Mouse (Mus musculus) heart, postnatal 0 days (tissue): ENCODE results near the gene Usp27x. TPM values are rescaled to one million over a fixed set of nuclear protein-coding genes. Genes with fewer than 3 reads are reported as not detected.

Experiments
- ATAC-seq: fragments of 200-750 bp; cut with Nextera tagmentation; 2 replicates; pipeline ENCODE4 v1.8.0; 2017; ENCODE audit warnings: low read depth, moderate number of reproducible peaks, moderate library complexity; ENCODE audit not compliant: insufficient read depth
- DNase-seq: peaks from one replicate; pipeline ENCODE4 v3.0.0-alpha.2; 2016; ENCODE audit warnings: low spot score
- H3K27ac ChIP-seq: fragments of 300-500 bp; sonication (generic); 2 replicates; pipeline ENCODE4 v1.5.1; 2014; ENCODE audit warnings: low read depth, mild to moderate bottlenecking
- H3K27me3 ChIP-seq: fragments of 300-500 bp; sonication (generic); 2 replicates; pipeline ENCODE4 v1.6.1; 2014; ENCODE audit warnings: low read length, mixed read lengths; ENCODE audit not compliant: control insufficient read depth, insufficient read depth
- H3K36me3 ChIP-seq: fragments of 300-500 bp; sonication (generic); replicated peaks from 2 replicates; pipeline ENCODE4 v1.6.1; 2014; ENCODE audit warnings: low read length, mixed read lengths; ENCODE audit not compliant: control insufficient read depth, insufficient read depth
- H3K4me1 ChIP-seq: fragments of 300-500 bp; sonication (generic); 2 replicates; pipeline ENCODE4 v1.6.1; 2014; ENCODE audit warnings: antibody characterized with exemption; ENCODE audit not compliant: control insufficient read depth, insufficient read depth
- H3K4me2 ChIP-seq: fragments of 300-500 bp; sonication (generic); 2 replicates; pipeline ENCODE4 v1.6.1; 2014; ENCODE audit warnings: low read depth, mild to moderate bottlenecking, low read length, moderate library complexity
- H3K4me3 ChIP-seq: fragments of 300-500 bp; sonication (generic); 2 replicates; pipeline ENCODE4 v1.5.1; 2014; ENCODE audit warnings: low read depth, low read length
- H3K9ac ChIP-seq: fragments of 300-500 bp; sonication (generic); replicated peaks from 2 replicates; pipeline ENCODE4 v1.6.1; 2014; ENCODE audit warnings: low read depth, low read length, mixed read lengths
- H3K9me3 ChIP-seq: fragments of 300-500 bp; sonication (generic); replicated peaks from 2 replicates; pipeline ENCODE4 v1.6.1; 2016; ENCODE audit warnings: low read length; ENCODE audit not compliant: control insufficient read depth
- CTCF ChIP-seq: IDR thresholded peaks from 2 replicates; pipeline ENCODE4 v1.5.1; 2016; ENCODE audit warnings: antibody characterized with exemption, control low read depth, low read depth
- EP300 ChIP-seq: IDR thresholded peaks from 2 replicates; pipeline ENCODE4 v1.6.1; 2016; ENCODE audit warnings: antibody characterized with exemption, low read depth
- WGBS: fragments of 180-500 bp; shearing (Covaris S2); extraction: QIAGEN DNeasy Blood & Tissue Kit; methylation state at CpG from one replicate; pipeline ENCODE4 v1.1.7; 2014; 5-methylcytosine and 5-hydroxymethylcytosine counted together
- polyA plus RNA-seq: library from polyadenylated mRNA; unstranded; fragments of >200 nt; fragmentation: Nextera tagmentation; extraction: Ambion mirVana; gene quantifications from 2 replicates; pipeline ENCODE4 v1.2.1, GENCODE M21; 2015
- total RNA-seq: library from RNA; depleted of rRNA; stranded (reverse); fragments of >200 nt; gene quantifications from 2 replicates; pipeline ENCODE4 v1.2.3, GENCODE M21; 2014; ENCODE audit warnings: low replicate concordance; rRNA removed

Usp27x gene
- total RNA-seq (0.62 and 1.8 TPM in 2 replicates), polyA plus RNA-seq (0.14 and 0.22 TPM in 2 replicates)

DNA sequence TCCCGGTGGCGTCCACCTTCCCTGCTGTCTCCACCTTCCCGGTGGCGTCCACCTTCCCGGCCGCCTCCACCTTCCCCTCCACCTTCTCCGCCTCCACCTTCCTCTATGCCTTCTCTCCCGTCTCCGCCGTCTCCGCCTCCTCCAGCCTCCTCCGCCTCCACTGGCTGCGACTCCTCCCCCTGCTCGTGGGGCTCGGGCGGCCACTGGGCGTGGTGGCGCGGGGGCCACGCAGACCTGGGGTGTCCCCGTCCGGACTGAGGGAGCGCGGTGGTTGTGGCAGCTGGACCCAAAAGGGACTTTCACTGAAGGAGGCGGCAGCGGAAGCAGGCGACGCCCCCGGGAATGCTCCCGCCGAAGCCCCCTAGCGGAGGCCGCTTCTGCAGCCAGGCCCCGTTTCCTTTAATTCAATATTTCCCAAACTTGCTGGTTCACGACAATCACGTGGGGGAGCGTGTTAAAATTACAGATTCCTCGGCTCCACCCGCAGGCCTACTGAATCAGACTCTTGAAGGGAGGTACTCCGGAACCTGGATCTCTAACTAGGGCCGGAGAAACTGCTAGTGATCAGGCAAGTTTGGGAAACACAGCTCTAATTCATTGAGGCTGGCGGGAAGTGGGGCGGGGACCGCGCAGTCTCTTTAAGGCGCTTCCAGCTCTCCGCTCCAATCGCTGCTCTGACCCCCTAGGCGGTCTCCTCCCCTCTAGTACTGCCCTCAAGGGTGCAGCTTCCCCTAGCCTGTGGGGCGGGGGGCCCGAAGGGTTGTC, at the start of gene Usp27x:
TSS of gene Usp27x (minus strand) at position 115 of the 765 bp plus-strand sequence.
- peak; percentile 43 for DNase-seq
- WGBS: 21% methylated on average over 51 of the region's 51 CpGs
- peak; percentile 84 for ATAC-seq
- Histone ChIP-seq H3K4me3 (peak within 1 kb of the TSS; percentile 70), H3K4me1 (no peaks in the 10 kb centered on the region), H3K9ac (peak within 1 kb of the TSS; percentile 58), H3K27ac (peak within 1 kb of the TSS; percentile 71), H3K9me3 (no peaks in the 10 kb centered on the region), H3K4me2 (peak within 1 kb of the TSS; percentile 90), H3K36me3 (no peaks in the 10 kb centered on the region), H3K27me3 (no peaks in the 10 kb centered on the region)
- no peak for TF ChIP-seq EP300
- TF ChIP-seq CTCF: peak; percentile 23

DNA sequence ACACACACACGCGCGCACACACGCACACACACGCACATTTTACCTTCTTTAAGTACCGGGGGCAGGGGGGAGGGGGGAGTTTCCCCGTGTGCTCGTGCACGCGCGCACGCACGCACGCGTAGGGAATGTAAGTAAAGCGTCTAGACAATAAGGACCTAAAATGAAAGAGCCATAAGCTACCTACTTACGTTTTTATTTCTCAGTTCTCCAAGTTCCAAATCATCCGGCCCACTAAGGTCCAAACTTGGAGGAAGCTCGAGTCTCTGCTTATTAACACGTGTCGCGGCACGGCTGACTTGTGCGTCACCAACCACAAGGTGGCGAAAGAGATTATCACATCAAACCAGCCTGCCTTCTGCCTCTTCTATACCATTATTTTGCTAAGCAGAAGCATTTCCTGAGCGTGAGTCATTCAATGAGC, 47.1 kb upstream of the Usp27x start:
- no peaks in the 10 kb centered on the region for H3K9me3 ChIP-seq
- 19% methylated on average over 26 of the region's 26 CpGs for WGBS
- H3K9ac ChIP-seq: peak overlapping the region; percentile 31; the same call in 1 of the 2 replicates
- H3K36me3 ChIP-seq: no peaks in the 10 kb centered on the region
- no peaks in the 10 kb centered on the region for H3K4me1 ChIP-seq
- DNase-seq (peak; percentile 39), ATAC-seq (no peak)
- peak overlapping the region; percentile 55 for H3K4me3 ChIP-seq
- peak overlapping the region; percentile 74 for H3K4me2 ChIP-seq
- no peaks in the 10 kb centered on the region for H3K27me3 ChIP-seq
- TF ChIP-seq EP300 (no peak), CTCF (peak; percentile 68)
- no peak overlapping the region for H3K27ac ChIP-seq

DNA sequence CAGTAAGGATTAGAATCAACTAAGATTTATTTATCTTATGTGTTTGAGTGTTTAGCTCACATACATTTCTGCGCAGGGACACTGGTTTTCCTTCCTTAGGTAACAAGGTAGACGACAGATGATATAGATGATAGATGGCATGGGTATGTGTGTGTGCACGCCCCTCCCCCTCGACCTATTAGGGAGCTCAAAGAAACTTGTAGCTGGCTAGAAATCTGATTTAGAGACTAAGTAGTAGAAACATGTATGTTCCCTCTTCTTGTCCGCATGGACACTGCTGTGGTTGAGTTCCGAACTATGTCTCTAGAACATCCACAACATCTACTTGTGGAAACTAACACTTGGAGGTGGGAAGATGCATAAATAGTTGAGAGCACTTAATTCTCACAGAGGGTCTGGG, 46.5 kb upstream of the Usp27x start:
- Histone ChIP-seq H3K9me3 (no peaks in the 10 kb centered on the region), H3K4me1 (no peaks in the 10 kb centered on the region), H3K9ac (0 out of 2 replicates have a peak overlapping the region, but pooled peaks have one; percentile 31), H3K4me3 (peak overlapping the region; percentile 55), H3K27me3 (no peaks in the 10 kb centered on the region), H3K36me3 (no peaks in the 10 kb centered on the region), H3K4me2 (peak overlapping the region; percentile 74), H3K27ac (no peak overlapping the region)
- 64% methylated on average over 6 of the region's 6 CpGs for WGBS
- no peak for ATAC-seq
- DNase-seq: no peak
- TF ChIP-seq EP300 (no peak), CTCF (no peak)

- TF ChIP-seq EP300: no peak
- peak; percentile 79 for TF ChIP-seq CTCF
- Histone ChIP-seq H3K9ac (no peak overlapping the region), H3K36me3 (no peaks in the 10 kb centered on the region), H3K27me3 (no peaks in the 10 kb centered on the region), H3K27ac (no peak overlapping the region), H3K4me3 (no peak overlapping the region), H3K9me3 (no peaks in the 10 kb centered on the region), H3K4me1 (no peaks in the 10 kb centered on the region; the same call in 1 of the 2 replicates), H3K4me2 (0 out of 2 replicates have a peak overlapping the region, but pooled peaks have one; percentile 15)
- DNase-seq (peak; percentile 82), ATAC-seq (peak; percentile 65)
- WGBS: 23% methylated on average over 3 of the region's 3 CpGs
Observed at GRCm38 (mm10) chrX:7421016-7421415, 45.4 kb upstream of the Usp27x start.

DNA sequence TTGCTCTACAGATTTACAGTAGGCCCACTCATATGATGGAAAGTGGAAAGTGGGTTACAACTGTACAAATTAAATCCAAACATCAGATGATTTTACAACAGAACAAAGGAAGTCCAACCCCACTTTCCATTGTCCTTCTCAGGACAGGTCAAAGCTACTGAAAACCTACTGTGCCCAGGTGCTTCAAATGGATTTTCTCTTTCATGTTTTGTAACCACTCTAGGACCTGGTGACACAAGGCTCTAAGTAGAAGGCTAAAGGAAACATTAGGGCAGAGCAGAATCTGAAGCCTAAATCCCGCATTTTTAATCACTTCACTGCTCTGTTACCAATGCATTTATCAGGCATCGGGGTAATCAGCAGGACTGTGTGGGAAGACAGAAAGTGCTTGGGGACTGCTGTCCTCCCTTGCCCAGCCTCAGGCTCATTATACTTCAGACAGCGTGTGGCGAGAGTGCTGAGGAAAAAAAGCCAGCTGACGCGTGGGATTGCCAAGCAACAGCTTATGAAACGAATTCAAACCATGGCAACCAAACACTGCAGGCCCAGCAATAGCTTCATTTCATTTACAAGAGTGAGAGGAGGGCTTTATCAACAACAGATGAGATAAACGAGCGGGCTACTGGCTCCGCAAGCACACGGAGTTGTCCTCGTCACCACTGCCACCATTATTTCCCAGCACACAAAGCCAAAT, 40.7 kb upstream of the Usp27x start:
- Histone ChIP-seq H3K27me3 (no peaks in the 10 kb centered on the region), H3K27ac (no peak overlapping the region), H3K9me3 (no peaks in the 10 kb centered on the region), H3K4me2 (no peak overlapping the region), H3K4me3 (no peak overlapping the region), H3K9ac (no peak overlapping the region), H3K36me3 (no peaks in the 10 kb centered on the region), H3K4me1 (no peaks in the 10 kb centered on the region; the same call in 1 of the 2 replicates)
- DNase-seq (peak; percentile 71), ATAC-seq (peak; percentile 80)
- 40% methylated on average over 12 of the region's 12 CpGs for WGBS
- no peak for TF ChIP-seq CTCF
- no peak for TF ChIP-seq EP300
